Mouse (Mus musculus): ENCODE data around the gene Nsmce1.

- TF ChIP-seq POLR2A (IDR thresholded peaks at IDR 0.05; ENCODE audit: extremely low read depth, insufficient read depth, low read length) (no peak), CTCF (IDR thresholded peaks at IDR 0.05; ENCODE audit: extremely low read depth, insufficient read depth, low read length) (no peak)
These were observed 4.3 kb downstream of the Nsmce1 start for GRCm38 (mm10) chr7:125487126-125487525.

Measured in cortical plate, adult 2 months (tissue).